Mouse (Mus musculus) intestine, embryonic 14.5 days (tissue): Measurements from ENCODE around the gene Lama1. TPM values are rescaled to one million over a fixed set of nuclear protein-coding genes. Genes with fewer than 3 reads are reported as not detected.
A peak's percentile ranks its signal among the peaks of the same experiment; 100 is the strongest.
"Not testable (repeated sequence)": the region's sequence is repeated elsewhere in the genome, so short reads cannot be mapped to it uniquely, and the experiment has no call there.

Source experiments
- ATAC-seq: fragments of 200-750 bp; cut with Nextera tagmentation; replicated peaks from 2 replicates; pipeline ENCODE4 v1.8.0; 2017; ENCODE audit warnings: low read depth, moderate number of reproducible peaks, moderate TSS enrichment, moderate library complexity; ENCODE audit not compliant: low FRiP score, low TSS enrichment
- DNase-seq: peaks from one replicate; pipeline ENCODE4 v3.0.0-alpha.2; 2018; ENCODE audit warnings: low spot score
- H3K27ac ChIP-seq: fragments of 300-500 bp; sonication (generic); 2 replicates; pipeline ENCODE4 v1.5.1; 2014; ENCODE audit warnings: low read depth, mild to moderate bottlenecking, control low read depth
- H3K27me3 ChIP-seq: fragments of 300-500 bp; sonication (generic); replicated peaks from 2 replicates; pipeline ENCODE4 v1.6.1; 2014; ENCODE audit warnings: low read length, control low read depth; ENCODE audit not compliant: control insufficient read depth, insufficient read depth
- H3K36me3 ChIP-seq: fragments of 300-500 bp; sonication (generic); 2 replicates; pipeline ENCODE4 v1.6.1; 2014; ENCODE audit warnings: low read length, control low read depth; ENCODE audit not compliant: control insufficient read depth, insufficient read depth
- H3K4me1 ChIP-seq: fragments of 300-500 bp; sonication (generic); replicated peaks from 2 replicates; pipeline ENCODE4 v1.6.1; 2014; ENCODE audit warnings: low read length, control low read depth, mixed read lengths; ENCODE audit not compliant: control insufficient read depth, insufficient read depth
- H3K4me2 ChIP-seq: fragments of 300-500 bp; sonication (generic); 2 replicates; pipeline ENCODE4 v1.6.1; 2014; ENCODE audit warnings: low read length
- H3K4me3 ChIP-seq: fragments of 300-500 bp; sonication (generic); 2 replicates; pipeline ENCODE4 v1.5.1; 2014; ENCODE audit warnings: low read depth, low read length, control low read depth, mixed read lengths
- H3K9ac ChIP-seq: fragments of 300-500 bp; sonication (generic); 2 replicates; pipeline ENCODE4 v1.6.1; 2014; ENCODE audit warnings: mild to moderate bottlenecking, low read length
- H3K9me3 ChIP-seq: fragments of 300-500 bp; sonication (generic); 2 replicates; pipeline ENCODE4 v1.6.1; 2016; ENCODE audit warnings: low read length, control low read depth; ENCODE audit not compliant: control insufficient read depth
- WGBS: fragments of 180-500 bp; shearing (Covaris S2); extraction: QIAGEN DNeasy Blood & Tissue Kit; methylation state at CpG from one replicate; pipeline ENCODE4 v1.1.7; 2014; 5-methylcytosine and 5-hydroxymethylcytosine counted together
- polyA plus RNA-seq: library from polyadenylated mRNA; unstranded; fragments of >200 nt; fragmentation: Nextera tagmentation; extraction: Ambion mirVana; gene quantifications from 2 replicates; pipeline ENCODE4 v1.2.1, GENCODE M21; 2014

Gene Lama1
- polyA plus RNA-seq, 1 experiment from 2014 or later = 6.8 TPM

DNA sequence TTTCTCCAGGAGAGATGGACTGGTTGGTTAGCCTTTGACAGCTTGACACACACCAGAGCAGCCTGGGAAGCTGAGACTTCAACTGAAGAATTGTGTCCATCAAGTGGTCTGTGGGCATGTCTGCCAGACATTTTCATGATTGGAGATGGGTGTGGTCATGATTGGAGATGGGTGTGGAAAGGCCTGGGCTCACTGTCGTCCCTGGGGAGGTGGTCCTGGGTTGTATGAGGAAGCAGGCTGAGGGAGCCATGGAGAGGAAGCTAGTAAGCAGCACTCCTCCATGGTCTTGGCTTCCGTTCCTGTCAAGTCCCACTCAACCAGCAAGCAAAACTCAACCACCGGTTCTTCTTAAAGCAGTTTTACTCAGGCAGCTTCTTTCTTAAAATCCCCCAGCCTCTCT is 130.4 kb downstream of the Lama1 start:
- DNase-seq (no peak), ATAC-seq (no peak)
- no peaks in the 10 kb centered on the region for H3K27me3 ChIP-seq
- no peak overlapping the region for H3K27ac ChIP-seq
- 0 out of 2 replicates have a peak, but pooled peaks cover 7% of the 10 kb centered on the region for H3K9me3 ChIP-seq
- no peak overlapping the region for H3K9ac ChIP-seq
- no peak overlapping the region for H3K4me2 ChIP-seq
- 93% methylated on average over 3 of the region's 3 CpGs for WGBS
- H3K36me3 ChIP-seq = no peaks in the 10 kb centered on the region
- no peak overlapping the region for H3K4me3 ChIP-seq
- H3K4me1 ChIP-seq = no peaks in the 10 kb centered on the region

DNA sequence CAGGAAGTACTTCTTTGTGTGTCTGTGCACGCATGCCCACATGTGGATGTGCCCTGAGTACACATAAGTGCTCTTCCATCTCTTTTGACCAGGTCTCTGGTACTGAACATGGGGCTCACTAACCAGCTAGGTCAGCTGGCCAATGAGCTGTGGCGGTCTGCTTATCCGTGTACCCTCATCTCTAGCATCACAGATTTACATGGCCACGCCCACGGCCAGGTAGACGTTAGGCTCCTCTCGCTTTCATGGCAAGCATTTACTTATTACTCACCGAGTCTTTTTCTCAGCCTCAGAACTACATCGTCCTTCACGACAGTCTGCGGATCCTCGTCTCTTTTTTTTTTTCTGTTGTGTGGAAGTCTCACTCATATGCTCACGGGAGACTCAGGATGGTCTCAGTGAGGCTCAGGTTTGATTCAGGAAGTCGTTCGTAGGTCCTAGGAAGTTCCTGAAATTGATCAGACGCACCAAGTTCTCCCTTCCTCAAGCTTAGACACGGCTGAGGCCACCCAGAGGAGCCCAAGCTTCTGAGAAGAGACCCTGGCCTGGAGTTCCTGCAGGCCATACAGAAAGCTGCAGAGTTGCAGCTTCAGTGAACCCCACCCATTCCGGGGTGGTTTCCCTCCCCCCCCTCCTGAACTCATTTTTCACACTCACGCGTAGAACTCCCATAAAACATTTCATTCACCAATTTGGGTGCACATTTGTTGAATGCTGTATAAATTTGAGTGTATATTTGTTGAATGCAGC is 139.3 kb downstream of the Lama1 start:
- Histone ChIP-seq H3K4me3 (no peak overlapping the region), H3K27me3 (no peaks in the 10 kb centered on the region), H3K4me1 (no peaks in the 10 kb centered on the region), H3K4me2 (no peak overlapping the region), H3K9me3 (no peaks in the 10 kb centered on the region; the same call in 1 of the 2 replicates), H3K36me3 (no peaks in the 10 kb centered on the region), H3K27ac (no peak overlapping the region), H3K9ac (no peak overlapping the region)
- DNase-seq (no peak), ATAC-seq (no peak)
- WGBS = 95% methylated on average over 20 of the region's 20 CpGs

- H3K27me3 ChIP-seq = no peaks in the 10 kb centered on the region
- no peak overlapping the region for H3K4me3 ChIP-seq
- peak; percentile 88 for DNase-seq
- no peak overlapping the region for H3K27ac ChIP-seq
- no peak overlapping the region for H3K4me2 ChIP-seq
- ATAC-seq = no peak
- 64% methylated on average over 17 of the region's 17 CpGs for WGBS
- H3K36me3 ChIP-seq = no peaks in the 10 kb centered on the region
- H3K4me1 ChIP-seq = no peaks in the 10 kb centered on the region
- no peaks in the 10 kb centered on the region; the same call in 1 of the 2 replicates for H3K9me3 ChIP-seq
- H3K9ac ChIP-seq = no peak overlapping the region
Measured at GRCm38 (mm10) chr17:67837351-67838090, 140.5 kb downstream of the Lama1 start.

DNA sequence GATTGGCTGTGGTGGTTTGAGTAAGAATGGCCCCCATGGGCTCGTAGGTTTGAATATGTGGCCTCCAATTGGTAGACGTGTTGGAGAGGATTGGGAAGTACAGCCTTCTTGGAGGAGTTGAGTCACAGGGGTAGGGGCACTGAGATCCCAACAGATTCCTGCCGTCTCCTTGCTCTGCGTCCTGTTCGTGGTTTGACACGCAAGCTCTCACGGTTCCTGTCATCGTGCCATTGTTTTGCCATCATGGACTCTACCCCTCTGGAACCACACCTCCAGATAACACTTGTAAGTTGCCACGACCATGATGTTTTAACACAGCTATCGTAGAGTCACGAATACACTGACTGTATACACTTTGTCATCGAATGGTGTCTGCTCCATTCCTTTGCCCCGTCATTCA is 141.9 kb downstream of the Lama1 start:
- ATAC-seq (no peak), DNase-seq (no peak)
- Histone ChIP-seq H3K36me3 (peaks cover 12% of the 10 kb centered on the region), H3K4me3 (no peak overlapping the region), H3K4me1 (no peaks in the 10 kb centered on the region), H3K9me3 (no peaks in the 10 kb centered on the region; the same call in 1 of the 2 replicates), H3K9ac (no peak overlapping the region), H3K27ac (no peak overlapping the region), H3K27me3 (no peaks in the 10 kb centered on the region), H3K4me2 (no peak overlapping the region)
- WGBS = 94% methylated on average over 13 of the region's 13 CpGs

- 99% methylated on average over 2 of the region's 2 CpGs for WGBS
- not testable (repeated sequence) for H3K27ac ChIP-seq, H3K9ac ChIP-seq, H3K4me2 ChIP-seq, H3K27me3 ChIP-seq, DNase-seq, H3K4me3 ChIP-seq, H3K4me1 ChIP-seq, H3K9me3 ChIP-seq, ATAC-seq
- H3K36me3 ChIP-seq = peaks cover 28% of the 10 kb centered on the region
Measured at GRCm38 (mm10) chr17:67841494-67841893, 144.4 kb downstream of the Lama1 start.

GRCm38 (mm10) chr17:67861080-67861630 is 164.1 kb downstream of the Lama1 start:
- no peaks in the 10 kb centered on the region for H3K27me3 ChIP-seq
- ATAC-seq = no peak

DNA sequence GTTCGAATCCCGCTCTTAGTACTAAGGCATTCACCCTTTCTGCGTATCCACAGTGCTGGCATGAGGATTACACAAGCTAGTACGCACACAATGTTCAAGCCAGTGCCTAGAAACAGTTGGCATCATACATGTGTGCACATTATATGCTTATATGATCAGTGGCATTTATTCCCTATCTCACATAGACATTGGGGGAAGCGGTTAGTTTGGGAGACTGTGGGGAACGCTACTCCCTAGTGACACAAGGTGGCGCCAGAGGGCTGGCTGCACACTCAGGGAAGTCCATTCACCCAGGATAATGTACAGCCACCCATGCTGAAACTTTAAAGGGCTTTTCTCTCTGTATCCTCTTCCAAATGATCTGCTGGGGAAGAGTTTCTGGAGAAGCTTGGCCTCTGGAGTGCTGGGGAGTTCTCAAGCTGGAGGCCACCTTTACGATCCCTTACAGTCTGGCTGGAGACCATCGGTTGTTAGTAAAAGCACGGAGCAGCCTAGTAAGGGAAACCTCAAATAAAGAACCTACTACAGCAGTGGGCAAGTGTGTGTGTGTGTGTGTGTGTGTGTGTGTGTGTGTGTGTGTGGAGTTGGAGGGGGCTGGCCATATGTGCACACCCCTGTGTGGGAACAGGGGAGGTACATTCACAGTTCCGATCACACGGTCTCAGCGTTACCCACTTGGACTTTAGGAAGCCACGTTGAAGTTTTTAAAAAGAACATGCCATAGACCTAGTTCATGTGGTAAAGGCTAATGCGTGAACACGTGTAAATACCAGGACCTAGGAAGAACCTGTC is 164.9 kb downstream of the Lama1 start:
- WGBS = 78% methylated on average over 16 of the region's 16 CpGs
- no peak overlapping the region for H3K4me2 ChIP-seq
- H3K27ac ChIP-seq = no peak overlapping the region
- H3K9ac ChIP-seq = no peak overlapping the region
- DNase-seq (peak; percentile 85), ATAC-seq (peak; percentile 56; the same call in 1 of the 2 replicates)
- H3K9me3 ChIP-seq = no peaks in the 10 kb centered on the region
- H3K4me3 ChIP-seq = no peak overlapping the region
- no peaks in the 10 kb centered on the region for H3K4me1 ChIP-seq
- H3K36me3 ChIP-seq = peaks cover 73% of the 10 kb centered on the region
- no peaks in the 10 kb centered on the region for H3K27me3 ChIP-seq

More at GRCm38 (mm10) chr17:67861080-67861630, 164.1 kb downstream of the Lama1 start:
- WGBS = 90% methylated on average over 10 of the region's 10 CpGs
- Histone ChIP-seq H3K9me3 (no peaks in the 10 kb centered on the region), H3K4me1 (no peaks in the 10 kb centered on the region), H3K27ac (no peak overlapping the region), H3K4me2 (no peak overlapping the region), H3K4me3 (no peak overlapping the region), H3K9ac (no peak overlapping the region), H3K36me3 (peaks cover 75% of the 10 kb centered on the region)
- no peak for DNase-seq

GRCm38 (mm10) chr17:67864363-67864762 is 167.3 kb downstream of the Lama1 start:
- H3K4me1 ChIP-seq = no peaks in the 10 kb centered on the region
- no peak for DNase-seq
- 93% methylated on average over 10 of the region's 10 CpGs for WGBS

More at GRCm38 (mm10) chr17:67864363-67864762, 167.3 kb downstream of the Lama1 start:
- H3K27ac ChIP-seq = no peak overlapping the region
- ATAC-seq = no peak
- peaks cover 67% of the 10 kb centered on the region for H3K36me3 ChIP-seq
- H3K4me3 ChIP-seq = no peak overlapping the region
- peaks cover 4% of the 10 kb centered on the region; the same call in 1 of the 2 replicates for H3K9me3 ChIP-seq
- H3K4me2 ChIP-seq = no peak overlapping the region
- no peak overlapping the region for H3K9ac ChIP-seq
- H3K27me3 ChIP-seq = no peaks in the 10 kb centered on the region
